Mouse (Mus musculus): Measurements from ENCODE around the gene Fbxw2. TPM values are rescaled to one million over a fixed set of nuclear protein-coding genes. Genes with fewer than 3 reads are reported as not detected.
"Not testable (repeated sequence)": the region's sequence is repeated elsewhere in the genome, so short reads cannot be mapped to it uniquely, and the experiment has no call there.

Fbxw2 gene
- polyA plus RNA-seq, 1 experiment from 2014 or later, result 67.5 TPM

DNA sequence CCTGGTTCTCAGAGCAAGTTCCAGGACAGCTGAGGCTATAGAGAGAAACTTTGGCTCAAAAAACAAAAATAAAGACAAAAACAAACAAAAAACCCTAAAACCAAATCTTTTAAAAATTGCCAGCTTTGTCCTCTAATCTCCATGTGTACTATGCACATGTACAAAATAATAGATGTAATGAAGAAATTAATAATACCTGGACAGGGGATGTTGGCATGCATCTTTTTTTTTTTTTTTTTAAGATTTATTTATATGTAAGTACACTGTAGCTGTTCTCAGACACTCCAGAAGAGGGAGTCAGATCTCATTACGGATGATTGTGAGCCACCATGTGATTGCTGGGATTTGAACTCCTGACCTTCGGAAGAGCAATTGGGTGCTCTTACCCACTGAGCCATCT, 33.6 kb downstream of the Fbxw2 start:
- not testable (repeated sequence) for H3K9me3 ChIP-seq (ENCODE audit: control insufficient read depth, low read length); H3K4me3 ChIP-seq (ENCODE audit: low read depth, low read length); H3K27me3 ChIP-seq (ENCODE audit: control insufficient read depth, insufficient read depth, low read length); DNase-seq (ENCODE audit: low spot score); H3K9ac ChIP-seq (ENCODE audit: low read length); H3K27ac ChIP-seq (ENCODE audit: low read depth, low read length); H3K36me3 ChIP-seq (ENCODE audit: control insufficient read depth, insufficient read depth, low read length); ATAC-seq (ENCODE audit: insufficient read depth, low FRiP score, low TSS enrichment); H3K4me1 ChIP-seq (ENCODE audit: control insufficient read depth, insufficient read depth, low read length); H3K4me2 ChIP-seq (ENCODE audit: low read depth)
- 90% methylated on average over 2 of the region's 2 CpGs for WGBS

DNA sequence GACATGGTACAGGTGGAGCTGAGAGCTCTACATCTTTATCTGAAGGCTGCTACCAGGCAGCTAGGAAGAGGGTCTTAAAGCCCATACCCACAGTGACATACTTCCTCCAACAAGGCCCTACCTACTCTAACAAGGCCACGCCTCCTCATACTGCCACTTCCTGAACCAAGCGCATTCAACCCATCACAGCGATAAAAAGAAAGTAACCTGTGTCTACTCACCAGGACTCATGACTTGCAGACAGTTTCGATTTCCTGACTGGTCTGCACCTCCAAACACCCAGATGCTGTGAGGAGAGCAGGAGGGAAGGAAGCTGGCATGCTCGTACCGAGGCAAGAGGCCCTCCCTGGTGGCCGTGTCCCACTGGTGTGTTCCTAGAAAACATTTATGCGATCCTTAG, 35.8 kb downstream of the Fbxw2 start:
- Histone ChIP-seq H3K4me3 (ENCODE audit: low read depth, low read length) (no peak overlapping the region), H3K9ac (ENCODE audit: low read length) (no peak overlapping the region), H3K27ac (ENCODE audit: low read depth, low read length) (no peak overlapping the region), H3K36me3 (ENCODE audit: control insufficient read depth, insufficient read depth, low read length) (no peaks in the 10 kb centered on the region), H3K4me2 (ENCODE audit: low read depth) (no peak overlapping the region), H3K27me3 (ENCODE audit: control insufficient read depth, insufficient read depth, low read length) (no peaks in the 10 kb centered on the region), H3K9me3 (ENCODE audit: control insufficient read depth, low read length) (no peaks in the 10 kb centered on the region), H3K4me1 (ENCODE audit: control insufficient read depth, insufficient read depth, low read length) (no peaks in the 10 kb centered on the region)
- ATAC-seq (ENCODE audit: insufficient read depth, low FRiP score, low TSS enrichment) (no peak), DNase-seq (ENCODE audit: low spot score) (no peak)
- WGBS, result 92% methylated on average over 8 of the region's 8 CpGs

DNA sequence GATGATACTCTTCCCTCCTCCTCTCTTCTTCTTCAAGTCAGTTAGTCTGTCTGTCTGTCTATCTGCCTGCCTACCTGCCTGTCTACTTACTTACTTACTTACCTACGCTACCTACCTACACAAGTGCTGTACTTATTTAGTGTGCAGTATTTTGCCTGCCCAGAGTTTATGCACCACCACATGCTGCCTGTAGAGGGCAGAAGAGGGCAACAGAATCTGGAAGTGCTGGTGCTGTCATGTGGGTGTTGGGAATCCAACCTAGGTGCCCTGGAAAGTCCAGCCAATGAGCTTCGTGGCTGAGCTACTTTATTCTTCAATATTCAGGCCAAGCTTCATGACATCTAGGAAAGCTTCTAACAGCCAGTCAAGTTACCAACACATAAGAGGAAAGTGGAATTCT, 42.0 kb downstream of the Fbxw2 start:
- Histone ChIP-seq H3K4me2 (ENCODE audit: low read depth) (no peak overlapping the region), H3K4me1 (ENCODE audit: control insufficient read depth, insufficient read depth, low read length) (no peaks in the 10 kb centered on the region), H3K27ac (ENCODE audit: low read depth, low read length) (no peak overlapping the region), H3K27me3 (ENCODE audit: control insufficient read depth, insufficient read depth, low read length) (no peaks in the 10 kb centered on the region), H3K9ac (ENCODE audit: low read length) (no peak overlapping the region), H3K4me3 (ENCODE audit: low read depth, low read length) (no peak overlapping the region), H3K36me3 (ENCODE audit: control insufficient read depth, insufficient read depth, low read length) (peaks cover 7% of the 10 kb centered on the region), H3K9me3 (ENCODE audit: control insufficient read depth, low read length) (no peaks in the 10 kb centered on the region)
- WGBS, result 86% methylated on average over 2 of the region's 2 CpGs
- DNase-seq (ENCODE audit: low spot score) (peak; percentile 38), ATAC-seq (ENCODE audit: insufficient read depth, low FRiP score, low TSS enrichment) (no peak)

DNA sequence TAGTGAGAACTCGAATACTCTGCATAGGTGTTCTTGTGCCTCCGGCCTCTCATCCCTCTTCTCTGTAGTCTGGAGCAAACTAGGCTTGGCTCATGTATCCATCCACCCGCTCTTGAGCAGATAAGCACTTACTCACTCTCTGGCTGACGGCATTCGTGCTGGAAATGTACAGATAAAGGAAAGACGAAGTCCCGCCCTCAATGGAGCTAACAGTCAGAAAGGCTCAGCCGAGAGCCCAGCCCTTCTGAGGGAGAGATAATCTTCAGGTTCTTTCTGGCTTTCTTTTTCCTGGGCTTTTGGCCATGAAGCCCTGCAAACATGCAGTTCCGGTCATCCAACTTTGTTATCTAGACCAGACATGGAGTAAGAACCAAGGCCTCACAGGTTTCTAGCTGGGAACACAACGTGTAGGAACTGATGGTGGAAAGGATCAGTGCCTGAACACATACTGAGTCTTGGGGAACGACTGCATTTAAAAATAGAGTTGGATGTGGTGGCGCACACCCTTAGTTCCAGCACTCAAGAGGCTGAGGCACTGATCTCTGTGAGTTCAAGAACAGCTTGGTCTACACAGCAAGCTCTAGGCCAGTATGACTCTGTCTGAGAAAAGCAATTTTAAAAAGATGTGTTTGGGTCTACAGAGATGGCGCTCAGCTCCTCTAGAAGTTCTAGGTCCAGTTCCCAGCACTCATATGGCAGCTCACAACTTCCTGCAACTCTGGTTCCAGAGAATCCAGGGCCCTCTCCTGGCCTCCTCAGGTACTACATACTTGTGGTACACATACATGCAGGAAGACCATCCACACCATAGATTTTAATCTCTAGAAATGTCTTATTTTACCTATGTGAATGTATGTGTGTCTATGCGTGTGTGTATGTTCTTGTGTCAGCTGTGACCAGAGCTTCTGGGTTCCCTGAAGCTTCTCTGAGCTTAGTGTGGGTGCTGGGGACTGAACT, 42.8 kb downstream of the Fbxw2 start:
- ATAC-seq (ENCODE audit: insufficient read depth, low FRiP score, low TSS enrichment) (no peak), DNase-seq (ENCODE audit: low spot score) (no peak)
- Histone ChIP-seq H3K27me3 (ENCODE audit: control insufficient read depth, insufficient read depth, low read length) (no peaks in the 10 kb centered on the region), H3K9ac (ENCODE audit: low read length) (no peak overlapping the region), H3K9me3 (ENCODE audit: control insufficient read depth, low read length) (no peaks in the 10 kb centered on the region), H3K36me3 (ENCODE audit: control insufficient read depth, insufficient read depth, low read length) (peaks cover 9% of the 10 kb centered on the region), H3K4me3 (ENCODE audit: low read depth, low read length) (no peak overlapping the region), H3K4me2 (ENCODE audit: low read depth) (no peak overlapping the region), H3K27ac (ENCODE audit: low read depth, low read length) (no peak overlapping the region), H3K4me1 (ENCODE audit: control insufficient read depth, insufficient read depth, low read length) (no peaks in the 10 kb centered on the region)
- 95% methylated on average over 14 of the region's 14 CpGs for WGBS

DNA sequence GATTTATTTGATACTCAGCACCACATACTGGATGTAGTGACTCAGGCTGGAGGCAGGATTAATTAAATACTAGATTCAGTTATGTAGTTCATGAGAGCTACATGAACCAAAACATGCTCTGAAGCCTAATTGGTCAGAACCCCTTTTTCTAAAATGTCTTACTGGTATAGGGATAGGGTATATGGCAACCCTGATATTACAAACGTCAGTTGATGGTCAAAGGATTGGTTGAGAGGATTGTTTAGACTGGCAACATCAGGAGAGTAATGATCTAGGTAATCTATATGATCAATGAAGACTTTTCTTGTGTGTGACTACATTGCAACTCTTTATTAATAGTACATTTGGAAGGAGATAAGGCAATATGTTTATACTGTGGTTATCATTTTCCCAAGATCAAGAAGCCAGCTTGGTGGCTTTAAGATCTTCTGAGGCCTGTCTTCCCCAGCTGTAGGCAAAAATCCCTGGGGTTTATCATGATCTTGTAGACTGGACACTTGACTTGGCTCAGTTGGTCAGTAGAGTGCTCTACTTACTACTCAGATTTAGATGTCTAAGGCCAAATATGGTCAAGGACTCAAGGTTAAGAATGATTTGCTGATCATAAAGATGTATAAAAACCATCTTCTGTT, 48.8 kb downstream of the Fbxw2 start:
- Histone ChIP-seq H3K4me1 (ENCODE audit: control insufficient read depth, insufficient read depth, low read length) (peaks cover 42% of the 10 kb centered on the region), H3K4me2 (ENCODE audit: low read depth) (no peak overlapping the region), H3K4me3 (ENCODE audit: low read depth, low read length) (no peak overlapping the region), H3K9ac (ENCODE audit: low read length) (no peak overlapping the region), H3K27ac (ENCODE audit: low read depth, low read length) (no peak overlapping the region), H3K27me3 (ENCODE audit: control insufficient read depth, insufficient read depth, low read length) (no peaks in the 10 kb centered on the region), H3K36me3 (ENCODE audit: control insufficient read depth, insufficient read depth, low read length) (peaks cover 31% of the 10 kb centered on the region), H3K9me3 (ENCODE audit: control insufficient read depth, low read length) (no peaks in the 10 kb centered on the region)
- ATAC-seq (ENCODE audit: insufficient read depth, low FRiP score, low TSS enrichment), result no peak
- 69% methylated on average over 1 of the region's 1 CpGs for WGBS
- DNase-seq (ENCODE audit: low spot score), result no peak

DNA sequence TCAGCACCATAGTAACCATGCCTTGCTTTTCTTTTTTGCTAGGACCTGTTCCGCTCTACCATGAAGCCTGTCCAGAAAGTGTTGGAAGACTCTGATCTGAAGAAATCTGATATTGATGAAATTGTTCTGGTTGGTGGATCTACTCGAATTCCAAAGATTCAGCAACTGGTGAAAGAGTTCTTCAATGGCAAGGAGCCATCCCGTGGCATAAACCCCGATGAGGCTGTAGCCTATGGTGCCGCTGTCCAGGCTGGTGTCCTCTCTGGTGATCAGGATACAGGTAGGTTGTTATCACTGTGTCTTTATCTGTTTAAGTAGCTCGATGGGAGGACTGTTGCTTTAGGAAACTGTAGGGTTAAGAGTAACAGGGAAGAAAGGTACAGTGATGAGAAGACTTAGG, 51.6 kb downstream of the Fbxw2 start:
- ATAC-seq (ENCODE audit: insufficient read depth, low FRiP score, low TSS enrichment) (no peak), DNase-seq (ENCODE audit: low spot score) (no peak)
- no peaks in the 10 kb centered on the region for H3K9me3 ChIP-seq (ENCODE audit: control insufficient read depth, low read length)
- 95% methylated on average over 6 of the region's 6 CpGs for WGBS
- no peak overlapping the region for H3K9ac ChIP-seq (ENCODE audit: low read length)
- peaks cover 46% of the 10 kb centered on the region for H3K4me1 ChIP-seq (ENCODE audit: control insufficient read depth, insufficient read depth, low read length)
- H3K27me3 ChIP-seq (ENCODE audit: control insufficient read depth, insufficient read depth, low read length), result no peaks in the 10 kb centered on the region
- H3K4me2 ChIP-seq (ENCODE audit: low read depth), result peak overlapping the region; percentile 44
- H3K4me3 ChIP-seq (ENCODE audit: low read depth, low read length), result peak overlapping the region; percentile 100; the same call in 1 of the 2 replicates
- H3K36me3 ChIP-seq (ENCODE audit: control insufficient read depth, insufficient read depth, low read length), result peaks cover 28% of the 10 kb centered on the region
- H3K27ac ChIP-seq (ENCODE audit: low read depth, low read length), result no peak overlapping the region

DNA sequence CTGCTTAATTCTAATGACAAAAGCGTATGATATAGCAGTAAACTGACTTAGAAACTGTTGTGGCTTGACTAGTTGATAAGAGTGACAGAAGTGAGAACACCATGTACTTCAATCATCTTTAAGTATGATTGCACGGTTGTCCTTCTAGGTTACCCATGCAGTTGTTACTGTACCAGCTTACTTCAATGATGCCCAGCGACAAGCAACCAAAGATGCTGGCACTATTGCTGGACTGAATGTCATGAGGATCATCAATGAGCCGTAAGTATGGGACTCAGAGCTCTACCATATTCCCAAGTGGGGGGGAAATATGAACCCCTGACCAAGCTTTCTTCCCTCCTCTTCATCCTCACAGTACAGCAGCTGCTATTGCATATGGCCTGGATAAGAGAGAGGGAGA, 52.4 kb downstream of the Fbxw2 start:
- DNase-seq (ENCODE audit: low spot score), result no peak
- 92% methylated on average over 4 of the region's 4 CpGs for WGBS
- peak overlapping the region; percentile 44 for H3K4me2 ChIP-seq (ENCODE audit: low read depth)
- peak overlapping the region; percentile 100 for H3K4me3 ChIP-seq (ENCODE audit: low read depth, low read length)
- H3K4me1 ChIP-seq (ENCODE audit: control insufficient read depth, insufficient read depth, low read length), result peaks cover 46% of the 10 kb centered on the region
- H3K27ac ChIP-seq (ENCODE audit: low read depth, low read length), result no peak overlapping the region
- ATAC-seq (ENCODE audit: insufficient read depth, low FRiP score, low TSS enrichment), result no peak
- H3K36me3 ChIP-seq (ENCODE audit: control insufficient read depth, insufficient read depth, low read length), result peaks cover 24% of the 10 kb centered on the region
- no peaks in the 10 kb centered on the region for H3K9me3 ChIP-seq (ENCODE audit: control insufficient read depth, low read length)
- no peaks in the 10 kb centered on the region for H3K27me3 ChIP-seq (ENCODE audit: control insufficient read depth, insufficient read depth, low read length)
- no peak overlapping the region for H3K9ac ChIP-seq (ENCODE audit: low read length)

DNA sequence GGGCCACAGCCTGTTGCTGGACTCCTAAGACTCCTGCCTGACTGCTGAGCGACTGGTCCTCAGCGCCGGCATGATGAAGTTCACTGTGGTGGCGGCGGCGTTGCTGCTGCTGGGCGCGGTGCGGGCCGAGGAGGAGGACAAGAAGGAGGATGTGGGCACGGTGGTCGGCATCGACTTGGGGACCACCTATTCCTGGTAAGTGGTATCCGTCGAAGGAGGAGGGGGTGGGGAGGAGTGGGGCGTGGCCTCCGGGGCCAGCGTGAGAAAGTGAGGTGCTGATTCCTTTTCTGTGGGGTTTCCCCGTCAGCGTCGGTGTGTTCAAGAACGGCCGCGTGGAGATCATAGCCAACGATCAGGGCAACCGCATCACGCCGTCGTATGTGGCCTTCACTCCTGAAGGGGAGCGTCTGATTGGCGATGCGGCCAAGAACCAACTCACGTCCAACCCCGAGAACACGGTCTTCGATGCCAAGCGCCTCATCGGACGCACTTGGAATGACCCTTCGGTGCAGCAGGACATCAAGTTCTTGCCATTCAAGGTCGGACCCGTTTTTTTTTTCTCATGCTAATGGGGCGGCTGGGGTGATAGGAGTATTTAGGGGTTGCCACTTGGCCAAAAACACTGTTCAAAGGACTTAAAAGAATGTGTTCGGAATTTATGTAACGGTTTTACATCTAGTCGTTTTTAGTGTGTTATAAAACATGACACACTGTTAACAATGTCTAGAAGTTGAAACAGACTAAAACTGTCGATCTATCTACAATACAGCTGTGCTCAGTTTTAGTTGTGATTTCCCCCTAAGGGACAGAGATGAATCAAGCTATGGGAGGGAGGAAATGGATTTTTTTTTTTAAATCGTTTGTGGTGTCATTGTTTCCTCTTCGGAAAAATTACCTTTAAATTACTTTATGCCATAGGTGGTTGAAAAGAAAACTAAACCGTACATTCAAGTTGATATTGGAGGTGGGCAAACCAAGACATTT, 53.6 kb downstream of the Fbxw2 start:
- ATAC-seq (ENCODE audit: insufficient read depth, low FRiP score, low TSS enrichment), result peak; percentile 35
- peaks cover 46% of the 10 kb centered on the region for H3K4me1 ChIP-seq (ENCODE audit: control insufficient read depth, insufficient read depth, low read length)

More for the DNA sequence above, 53.6 kb downstream of the Fbxw2 start:
- H3K36me3 ChIP-seq (ENCODE audit: control insufficient read depth, insufficient read depth, low read length), result peaks cover 24% of the 10 kb centered on the region
- peak overlapping the region; percentile 44 for H3K4me2 ChIP-seq (ENCODE audit: low read depth)
- H3K9ac ChIP-seq (ENCODE audit: low read length), result peak overlapping the region; percentile 99
- H3K4me3 ChIP-seq (ENCODE audit: low read depth, low read length), result peak overlapping the region; percentile 100
- WGBS, result 5% methylated on average over 50 of the region's 50 CpGs
- DNase-seq (ENCODE audit: low spot score), result no peak
- H3K27me3 ChIP-seq (ENCODE audit: control insufficient read depth, insufficient read depth, low read length), result no peaks in the 10 kb centered on the region
- H3K9me3 ChIP-seq (ENCODE audit: control insufficient read depth, low read length), result no peaks in the 10 kb centered on the region
- H3K27ac ChIP-seq (ENCODE audit: low read depth, low read length), result peak overlapping the region; percentile 87
